Mouse (Mus musculus) G1E (cell line): ENCODE results near the gene Lrrc2.

Experiments used
- CTCF ChIP-seq: IDR thresholded peaks from 2 replicates; pipeline ENCODE4 v1.5.1; 2012; ENCODE audit warnings: low read depth, low read length, inconsistent platforms, mixed read lengths
- GATA1 ChIP-seq: IDR thresholded peaks from 2 replicates; pipeline ENCODE4 v1.6.1; 2012; ENCODE audit warnings: borderline replicate concordance, low read length, inconsistent platforms, mixed read lengths

DNA sequence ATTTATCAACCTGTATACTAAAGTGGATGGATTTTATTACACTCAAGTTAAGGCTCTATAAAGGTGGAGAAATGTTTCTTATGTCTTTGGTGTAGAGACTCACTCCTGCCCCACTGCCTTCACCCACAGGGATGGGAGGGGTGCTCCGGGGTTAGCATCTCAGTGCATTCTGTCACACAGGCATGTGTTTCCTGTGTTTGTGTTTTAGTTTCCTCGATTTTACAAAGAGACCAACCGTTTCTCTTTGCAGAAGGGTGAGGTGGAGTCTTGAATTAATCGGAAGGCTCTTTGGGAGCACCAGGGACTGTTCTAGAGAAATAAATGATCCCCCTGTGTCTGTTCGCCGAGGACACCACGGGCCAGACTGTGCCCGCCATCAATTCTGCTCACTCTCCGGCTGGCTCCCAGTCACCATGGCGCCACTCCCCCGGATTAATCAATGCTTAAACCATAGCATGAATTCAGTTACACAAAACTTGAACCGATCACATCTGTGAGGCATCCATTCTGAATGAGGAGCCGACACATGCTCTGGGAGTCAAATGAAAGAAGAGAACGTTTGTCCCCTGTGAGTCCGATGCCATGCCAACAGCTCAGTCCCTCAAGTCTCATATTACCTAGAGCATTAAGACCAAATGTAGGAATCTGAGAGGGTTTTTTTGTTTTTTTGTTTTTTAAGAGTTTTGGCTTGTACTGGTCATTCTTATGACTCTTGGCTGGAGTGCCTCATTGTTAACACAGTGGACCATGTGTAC, 30.5 kb upstream of the Lrrc2 start:
- TF ChIP-seq CTCF (no peak), GATA1 (no peak)
